22 mouse cellular contexts compared by ENCODE assay signal in genomic region chr9:115165996-115166395, GRCm38 (mm10).
DNase-seq lines count a peak whose midpoint lies in the region; ATAC-seq and TF ChIP-seq lines count a peak whose summit lies in the region.
"Had no signal": no experiment of that assay in that cellular context is flagged by ENCODE, and none has a peak within 500 bp of the region (broad histone marks: within the 10 kb centered on the region; RNA-seq: fewer than 3 reads in every experiment).

No protein-coding gene starts in this region.

- H3K36me3 ChIP-seq in stomach, embryonic 15.5 days, result no peaks in the 10 kb centered on the region
- no peaks in the 10 kb centered on the region for H3K36me3 ChIP-seq in stomach, postnatal 0 days (ENCODE audit: control insufficient read depth, insufficient read depth, low read length)
- H3K36me3 ChIP-seq in liver, embryonic 16.5 days (ENCODE audit: control insufficient read depth, insufficient read depth), result no peaks in the 10 kb centered on the region
- H3K36me3 ChIP-seq: hindbrain, embryonic 15.5 days; limb, embryonic 12.5 days had no signal

- no peaks in the 10 kb centered on the region for H3K27me3 ChIP-seq in stomach, embryonic 15.5 days (replicated peaks)
- no peaks in the 10 kb centered on the region for H3K27me3 ChIP-seq in stomach, postnatal 0 days (ENCODE audit: control insufficient read depth, insufficient read depth, low read length)
- no peaks in the 10 kb centered on the region for H3K27me3 ChIP-seq in liver, embryonic 16.5 days (ENCODE audit: control insufficient read depth, insufficient read depth, low read depth, low read length)
- H3K27me3 ChIP-seq: heart, embryonic 13.5 days; hindbrain, embryonic 15.5 days; limb, embryonic 12.5 days had no signal

- H3K9me3 ChIP-seq in stomach, embryonic 15.5 days, result no peaks in the 10 kb centered on the region
- H3K9me3 ChIP-seq in stomach, postnatal 0 days (ENCODE audit: control insufficient read depth, low read length), result no peaks in the 10 kb centered on the region
- H3K9me3 ChIP-seq in liver, embryonic 16.5 days (replicated peaks; ENCODE audit: control insufficient read depth, low read length), result no peaks in the 10 kb centered on the region
- H3K9me3 ChIP-seq: heart, embryonic 13.5 days; hindbrain, embryonic 15.5 days; limb, embryonic 12.5 days had no signal

- DNase-seq in stomach, postnatal 0 days (ENCODE audit: low spot score), result no peak
- no peak for DNase-seq in cerebellum, adult 9-10 months
- DNase-seq in adrenal gland, adult 18-20 months (ENCODE audit: low spot score in 2 of 2), result no peak
- DNase-seq in adrenal gland, postnatal 25 days, result no peak
- DNase-seq: adrenal gland, postnatal 14 days; cerebellum, postnatal 14 days; embryo, embryonic 11 days; heart, adult 11 months; heart, postnatal 36 days; lung, postnatal 36 days; retina, postnatal 1 day; right cerebral cortex, postnatal 4 days; thymus, adult 18-20 months had no signal

- H3K4me3 ChIP-seq in stomach, embryonic 15.5 days (replicated peaks), result no peak overlapping the region
- no peak overlapping the region for H3K4me3 ChIP-seq in stomach, postnatal 0 days (ENCODE audit: low read depth, low read length)
- no peak overlapping the region for H3K4me3 ChIP-seq in liver, embryonic 16.5 days (ENCODE audit: low read depth, low read length)
- H3K4me3 ChIP-seq: heart, embryonic 13.5 days; hindbrain, embryonic 15.5 days; limb, embryonic 12.5 days had no signal

- H3K4me1 ChIP-seq in stomach, embryonic 15.5 days, result 0 out of 2 replicates have a peak, but pooled peaks cover 5% of the 10 kb centered on the region
- no peaks in the 10 kb centered on the region for H3K4me1 ChIP-seq in stomach, postnatal 0 days (replicated peaks; ENCODE audit: control insufficient read depth, insufficient read depth)
- peaks cover 23% of the 10 kb centered on the region for H3K4me1 ChIP-seq in liver, embryonic 16.5 days (ENCODE audit: control insufficient read depth, low read depth, low read length)
- H3K4me1 ChIP-seq: hindbrain, embryonic 15.5 days; limb, embryonic 12.5 days had no signal

- TF ChIP-seq EP300 in stomach, postnatal 0 days (optimal IDR thresholded peaks at IDR 0.05), result no peak

- H3K4me2 ChIP-seq in stomach, embryonic 15.5 days, result no peak overlapping the region
- no peak overlapping the region for H3K4me2 ChIP-seq in stomach, postnatal 0 days (replicated peaks; ENCODE audit: low read depth)
- peak overlapping the region; percentile 32; the same call in 1 of the 2 replicates for H3K4me2 ChIP-seq in liver, embryonic 16.5 days (ENCODE audit: low read depth, low read length)
- H3K4me2 ChIP-seq: heart, embryonic 13.5 days; hindbrain, embryonic 15.5 days; limb, embryonic 12.5 days; lung, embryonic 14.5 days; midbrain, embryonic 11.5 days had no signal

- 57% methylated on average over 8 of the region's 8 CpGs for WGBS in stomach, embryonic 15.5 days
- 67% methylated on average over 8 of the region's 8 CpGs for WGBS in stomach, postnatal 0 days
- 10% methylated on average over 8 of the region's 8 CpGs for WGBS in liver, embryonic 16.5 days (ENCODE audit: insufficient replicate concordance)

- ATAC-seq in stomach, embryonic 15.5 days (ENCODE audit: insufficient read depth, low FRiP score, low read depth), result peak; percentile 40; the same call in 1 of the 2 replicates
- no peak for ATAC-seq in stomach, postnatal 0 days (ENCODE audit: low FRiP score, low TSS enrichment)
- ATAC-seq in erythroid progenitor cell, adult 5-6 weeks (replicated peaks; ENCODE audit: low FRiP score, poor library complexity, severe bottlenecking), result peak; percentile 64
- ATAC-seq in liver, embryonic 16.5 days (ENCODE audit: low read depth), result peak; percentile 78
- ATAC-seq: intestine, embryonic 16.5 days had no signal

- no peak overlapping the region for H3K9ac ChIP-seq in stomach, embryonic 15.5 days
- no peak overlapping the region for H3K9ac ChIP-seq in stomach, postnatal 0 days (ENCODE audit: low read length)
- H3K9ac ChIP-seq in liver, embryonic 16.5 days (ENCODE audit: low read depth, low read length), result no peak overlapping the region
- H3K9ac ChIP-seq: heart, embryonic 13.5 days; hindbrain, embryonic 15.5 days; limb, embryonic 12.5 days; lung, embryonic 14.5 days had no signal

- no peak overlapping the region for H3K27ac ChIP-seq in stomach, embryonic 15.5 days
- H3K27ac ChIP-seq in stomach, postnatal 0 days (replicated peaks), result no peak overlapping the region
- H3K27ac ChIP-seq in liver, embryonic 16.5 days (ENCODE audit: low read length), result peak overlapping the region; percentile 81
- H3K27ac ChIP-seq: heart, embryonic 13.5 days; hindbrain, embryonic 15.5 days; limb, embryonic 12.5 days had no signal

- TF ChIP-seq CTCF in stomach, postnatal 0 days (IDR thresholded peaks at IDR 0.05; ENCODE audit: low read depth), result no peak
